Mouse (Mus musculus) erythroblast, embryonic 14.5 days (primary cell): Measurements from ENCODE around the gene Inpp4b.

Source experiments
- GATA1 ChIP-seq: IDR thresholded peaks from 2 replicates; pipeline ENCODE4 v1.6.1; 2012; ENCODE audit warnings: low read length, inconsistent platforms, mixed read lengths
- TAL1 ChIP-seq: IDR thresholded peaks from 3 replicates; pipeline ENCODE4 v1.6.1; 2012; ENCODE audit warnings: low read length, inconsistent platforms, mixed read lengths

GRCm38 (mm10) chr8:81466776-81467175, 124.4 kb downstream of the Inpp4b start:
- no peak for TF ChIP-seq GATA1
- no peak for TF ChIP-seq TAL1
